Mouse (Mus musculus) liver, embryonic 14.5 days (tissue): ENCODE results near the gene Rufy3.

Experiments
- CTCF ChIP-seq: IDR thresholded peaks from 2 replicates; pipeline ENCODE4 v1.5.1; 2016; ENCODE audit warnings: antibody characterized with exemption, low read depth, control low read depth
- EP300 ChIP-seq: IDR thresholded peaks from 2 replicates; pipeline ENCODE4 v1.6.1; 2016; ENCODE audit warnings: antibody characterized with exemption, low read depth

DNA sequence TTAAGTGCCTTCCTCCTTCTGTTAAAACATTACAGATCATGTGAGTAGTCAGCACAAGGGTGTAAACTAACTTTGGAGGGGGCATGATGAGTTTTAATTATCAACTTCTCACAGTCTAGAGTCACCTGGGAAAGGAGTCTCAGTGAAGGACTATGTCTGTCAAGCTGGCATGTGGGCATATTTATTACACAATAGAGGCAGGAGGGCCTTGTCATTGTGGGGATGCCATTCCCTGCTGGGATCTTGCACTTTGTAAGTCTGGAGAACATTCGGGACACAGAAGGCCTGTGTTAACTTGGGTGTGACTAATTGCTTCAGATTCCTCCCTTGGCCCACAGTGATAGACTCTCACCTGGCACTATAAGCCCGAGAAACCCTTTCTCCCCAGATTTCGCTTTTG is 4.7 kb downstream of the Rufy3 start:
- TF ChIP-seq EP300 (no peak), CTCF (no peak)
